Comparison of ENCODE assay signal across 11 mouse cellular contexts in the genomic region with DNA sequence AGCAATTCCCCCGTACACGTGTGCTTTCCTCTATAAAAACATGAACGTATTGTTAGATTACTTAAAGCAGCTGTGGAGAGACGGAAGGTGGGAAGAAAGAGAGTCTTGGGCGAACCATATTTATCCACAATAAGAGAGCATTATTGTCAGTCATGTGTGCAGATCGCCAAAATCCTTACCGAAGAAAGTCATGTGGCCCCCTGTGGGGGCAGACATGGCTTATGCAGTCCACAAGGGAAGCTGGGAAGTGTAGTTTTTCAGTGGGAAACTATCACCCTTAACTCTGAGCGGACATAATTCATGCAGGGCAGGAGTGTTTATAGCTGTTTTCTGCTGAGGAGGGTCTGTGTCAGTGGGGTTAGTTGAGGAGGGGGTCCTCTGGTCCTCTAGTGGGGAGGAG.
DNase-seq lines count a peak whose midpoint lies in the region; ATAC-seq and TF ChIP-seq lines count a peak whose summit lies in the region.
"Had no signal": no experiment of that assay in that cellular context is flagged by ENCODE, and none has a peak within 500 bp of the region (broad histone marks: within the 10 kb centered on the region; RNA-seq: fewer than 3 reads in every experiment).

No protein-coding gene starts in this region.

- H3K36me3 ChIP-seq in hindbrain, embryonic 16.5 days (ENCODE audit: control insufficient read depth, insufficient read depth, low read length), result no peaks in the 10 kb centered on the region
- no peaks in the 10 kb centered on the region for H3K36me3 ChIP-seq in hindbrain, embryonic 14.5 days (replicated peaks; ENCODE audit: control insufficient read depth, insufficient read depth)
- no peaks in the 10 kb centered on the region for H3K36me3 ChIP-seq in limb, embryonic 14.5 days (ENCODE audit: control insufficient read depth, insufficient read depth, low read length)

- TF ChIP-seq CTCF in brain, embryonic 14.5 days (IDR thresholded peaks at IDR 0.05; ENCODE audit: borderline replicate concordance, extremely low read depth, insufficient read depth, insufficient read length), result no peak

- WGBS in hindbrain, embryonic 16.5 days, result 70% methylated on average over 8 of the region's 8 CpGs
- WGBS in hindbrain, embryonic 14.5 days, result 72% methylated on average over 8 of the region's 8 CpGs
- WGBS in limb, embryonic 14.5 days, result 14% methylated on average over 8 of the region's 8 CpGs

- H3K27ac ChIP-seq in hindbrain, embryonic 16.5 days (ENCODE audit: low read depth, low read length), result no peak overlapping the region
- H3K27ac ChIP-seq in hindbrain, embryonic 14.5 days, result no peak overlapping the region
- H3K27ac ChIP-seq in limb, embryonic 14.5 days (replicated peaks; ENCODE audit: low read depth, low read length), result peak overlapping the region; percentile 74

- TF ChIP-seq POLR2A in brain, embryonic 14.5 days (IDR thresholded peaks at IDR 0.05; ENCODE audit: borderline replicate concordance, extremely low read depth, insufficient read depth, insufficient read length, poor library complexity, severe bottlenecking), result no peak
- TF ChIP-seq POLR2A in limb, embryonic 14.5 days (IDR thresholded peaks at IDR 0.05; ENCODE audit: borderline replicate concordance, extremely low read depth, insufficient read depth, insufficient read length), result no peak

- no peak overlapping the region for H3K9ac ChIP-seq in hindbrain, embryonic 16.5 days (ENCODE audit: low read depth, low read length)
- H3K9ac ChIP-seq in hindbrain, embryonic 14.5 days, result no peak overlapping the region
- H3K9ac ChIP-seq in limb, embryonic 14.5 days (ENCODE audit: low read depth, low read length, severe bottlenecking), result no peak overlapping the region

- 0 out of 2 replicates have a peak overlapping the region, but pooled peaks have one; percentile 15 for H3K4me2 ChIP-seq in hindbrain, embryonic 16.5 days (ENCODE audit: low read length)
- no peak overlapping the region; the same call in 1 of the 2 replicates for H3K4me2 ChIP-seq in hindbrain, embryonic 14.5 days (replicated peaks)
- peak overlapping the region; percentile 45 for H3K4me2 ChIP-seq in limb, embryonic 14.5 days (replicated peaks; ENCODE audit: low read depth, low read length, severe bottlenecking)

- DNase-seq in hindbrain, embryonic 14.5 days (ENCODE audit: low spot score), result no peak
- DNase-seq in brain, embryonic 14.5 days (ENCODE audit: low read depth), result peak; percentile 25
- DNase-seq in forelimb bud, embryonic 11.5 days (ENCODE audit: low read depth, low spot score), result peak; percentile 38
- DNase-seq in limb, embryonic 14.5 days (ENCODE audit: low spot score), result peak; percentile 52
- DNase-seq in spleen, adult 12 weeks (ENCODE audit: low spot score), result no peak
- DNase-seq in urinary bladder, postnatal 14 days (ENCODE audit: low spot score), result no peak
- no peak for DNase-seq in gastrocnemius, postnatal 14 days
- DNase-seq: adrenal gland, adult 8-10 months; lung, postnatal 36 days had no signal

- no peaks in the 10 kb centered on the region for H3K27me3 ChIP-seq in hindbrain, embryonic 16.5 days (replicated peaks; ENCODE audit: control insufficient read depth, insufficient read depth, low read length)
- H3K27me3 ChIP-seq in hindbrain, embryonic 14.5 days (ENCODE audit: control insufficient read depth, insufficient read depth, low read length), result no peaks in the 10 kb centered on the region
- no peaks in the 10 kb centered on the region for H3K27me3 ChIP-seq in limb, embryonic 14.5 days (ENCODE audit: control insufficient read depth, insufficient read depth, low read length)

- peaks cover 2% of the 10 kb centered on the region; the same call in 1 of the 2 replicates for H3K4me1 ChIP-seq in hindbrain, embryonic 16.5 days (ENCODE audit: control insufficient read depth, insufficient read depth, low read depth, low read length)
- peaks cover 6% of the 10 kb centered on the region; the same call in 1 of the 2 replicates for H3K4me1 ChIP-seq in hindbrain, embryonic 14.5 days (replicated peaks; ENCODE audit: control insufficient read depth, insufficient read depth, low read length)
- peaks cover 48% of the 10 kb centered on the region for H3K4me1 ChIP-seq in limb, embryonic 14.5 days (ENCODE audit: control insufficient read depth, insufficient read depth, low read length)

- no peak overlapping the region for H3K4me3 ChIP-seq in hindbrain, embryonic 16.5 days (ENCODE audit: low read length)
- H3K4me3 ChIP-seq in hindbrain, embryonic 14.5 days (replicated peaks; ENCODE audit: low read length), result no peak overlapping the region
- H3K4me3 ChIP-seq in limb, embryonic 14.5 days (replicated peaks; ENCODE audit: low read length), result peak overlapping the region; percentile 13

- intact Hi-C loops in gastrocnemius, postnatal 14 days (cut with DNase I; ENCODE audit: low total_unique reads), result no loop called here

- peak; percentile 79 for ATAC-seq in hindbrain, embryonic 16.5 days
- ATAC-seq in hindbrain, embryonic 14.5 days (ENCODE audit: low FRiP score), result no peak
- ATAC-seq in limb, embryonic 14.5 days (ENCODE audit: low FRiP score, low read depth), result peak; percentile 38; the same call in 1 of the 2 replicates
- ATAC-seq: inflammation-experienced regulatory T-cells, adult 6 months had no signal

- no peaks in the 10 kb centered on the region for H3K9me3 ChIP-seq in hindbrain, embryonic 16.5 days (ENCODE audit: control insufficient read depth, low read length)
- H3K9me3 ChIP-seq in hindbrain, embryonic 14.5 days (ENCODE audit: control insufficient read depth, low read length), result no peaks in the 10 kb centered on the region
- no peaks in the 10 kb centered on the region; the same call in 1 of the 2 replicates for H3K9me3 ChIP-seq in limb, embryonic 14.5 days (ENCODE audit: control insufficient read depth, low read length)

Comparison
In these comparisons a context has a peak if more than half of its experiments do, and no peak if none do; other contexts are left out.
1. DNase-seq: peak in brain, embryonic 14.5 days (single experiment), forelimb bud, embryonic 11.5 days (single experiment) and limb, embryonic 14.5 days (single experiment); none in hindbrain, embryonic 14.5 days (single experiment), spleen, adult 12 weeks (single experiment), urinary bladder, postnatal 14 days (single experiment) and gastrocnemius, postnatal 14 days (single experiment).